Mouse (Mus musculus): Measurements from ENCODE around the gene Slc44a1.

The Slc44a1 gene

GRCm38 (mm10) chr4:53539929-53540328, 99.7 kb downstream of the Slc44a1 start:
- DNase-seq, result no peak

DNA sequence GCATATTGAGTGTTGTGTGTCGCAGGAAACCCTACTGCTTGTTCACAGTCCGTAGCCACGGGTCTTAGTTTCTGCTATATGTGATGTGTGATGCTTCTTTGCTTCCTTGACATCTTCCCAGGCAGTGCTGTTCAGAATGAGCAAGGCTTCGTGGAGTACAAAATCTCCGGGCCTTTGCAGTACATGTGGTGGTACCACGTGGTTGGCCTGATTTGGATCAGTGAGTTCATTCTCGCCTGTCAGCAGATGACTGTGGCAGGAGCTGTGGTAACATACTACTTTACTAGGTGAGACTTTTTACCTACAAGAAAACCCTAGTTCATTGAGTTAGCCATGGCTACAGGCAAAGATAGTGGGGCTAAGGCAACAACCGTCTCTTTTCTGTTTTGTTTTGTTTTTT, 103.2 kb downstream of the Slc44a1 start:
- no peak for DNase-seq

DNA sequence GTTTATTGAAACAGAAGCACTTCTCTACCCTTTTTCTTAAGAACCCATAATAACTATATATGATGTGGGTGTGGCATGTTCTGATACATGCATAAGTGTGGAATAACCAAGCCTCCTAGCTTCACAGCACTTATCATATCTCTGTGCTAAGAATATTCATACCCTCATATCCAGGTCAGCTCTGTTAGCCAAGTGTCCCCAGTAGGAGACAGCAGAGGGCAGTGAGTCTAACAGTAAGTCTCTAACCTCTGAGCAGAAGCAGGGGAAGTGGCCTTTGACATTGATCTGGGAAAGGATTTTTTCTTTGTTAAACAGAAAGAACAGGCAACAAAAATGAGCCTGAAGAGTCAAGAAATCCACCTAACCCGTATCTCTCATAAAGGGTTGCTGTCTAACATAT, 104.7 kb downstream of the Slc44a1 start:
- no peak for DNase-seq

DNA sequence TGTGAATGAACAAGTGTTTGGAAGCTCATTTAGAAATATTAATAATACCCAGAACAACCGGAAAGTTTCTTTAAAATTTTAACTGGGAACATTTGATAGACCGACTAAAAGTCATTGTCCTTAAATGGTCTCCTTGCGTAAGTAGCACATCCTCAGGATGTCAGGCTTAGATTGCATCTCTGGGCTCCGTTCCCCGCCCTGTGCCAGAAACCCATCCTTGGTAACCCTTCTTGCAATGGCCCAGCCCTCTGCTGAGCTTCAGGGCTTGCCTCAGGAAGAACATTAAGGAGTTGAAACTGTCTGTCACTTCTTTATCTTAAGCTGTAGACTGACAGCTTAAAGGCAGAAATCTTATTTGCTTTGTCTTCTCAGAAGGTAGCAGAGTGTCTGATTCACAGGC, 107.2 kb downstream of the Slc44a1 start:
- DNase-seq, result no peak

GRCm38 (mm10) chr4:53549375-53549774, 109.2 kb downstream of the Slc44a1 start:
- no peak for DNase-seq

- no peak for DNase-seq
Observed at GRCm38 (mm10) chr4:53564618-53565017, 124.4 kb downstream of the Slc44a1 start.

DNA sequence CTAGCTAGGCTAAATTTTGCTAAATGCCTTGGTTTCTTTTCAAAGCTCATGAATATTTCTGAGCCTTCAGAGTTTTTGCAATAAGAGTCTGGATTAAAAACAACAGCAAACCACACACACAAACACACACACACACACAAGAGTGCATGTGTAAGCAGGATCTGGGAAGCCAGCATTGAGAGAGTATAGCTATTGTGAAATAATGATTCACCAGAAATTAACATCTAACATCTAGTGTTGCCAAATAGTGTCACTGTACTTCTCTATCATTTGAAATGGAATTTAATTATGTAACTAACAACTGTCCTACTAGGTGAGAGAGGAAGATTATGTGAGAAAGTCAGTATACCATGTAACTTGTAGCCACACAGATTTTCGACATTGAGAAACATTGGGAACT, 126.9 kb downstream of the Slc44a1 start:
- no peak for DNase-seq

- DNase-seq, result no peak
Observed at GRCm38 (mm10) chr4:53575558-53575957, 135.3 kb downstream of the Slc44a1 start.

- DNase-seq, result no peak
Observed at GRCm38 (mm10) chr4:53587676-53588075, 147.5 kb downstream of the Slc44a1 start.

DNA sequence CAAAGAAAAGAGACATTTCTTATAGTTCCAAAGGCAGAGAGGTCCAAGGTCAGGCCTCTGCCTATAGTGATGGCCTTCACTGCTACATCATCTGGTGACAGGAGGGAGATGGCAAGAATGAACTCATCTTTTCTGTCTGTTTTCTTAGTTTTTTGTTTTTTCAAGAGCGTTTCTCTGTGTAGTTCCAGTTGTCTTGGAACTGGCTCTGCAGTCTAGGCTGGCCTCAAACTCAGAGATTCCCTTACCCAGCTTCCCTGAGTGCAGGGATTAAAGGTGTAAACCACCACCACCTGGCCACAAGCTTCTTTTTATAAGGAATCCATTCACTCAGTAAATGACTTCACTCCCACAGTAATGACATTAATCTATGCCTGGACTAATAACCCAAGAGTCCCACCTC, 148.7 kb downstream of the Slc44a1 start:
- DNase-seq, result no peak

DNA sequence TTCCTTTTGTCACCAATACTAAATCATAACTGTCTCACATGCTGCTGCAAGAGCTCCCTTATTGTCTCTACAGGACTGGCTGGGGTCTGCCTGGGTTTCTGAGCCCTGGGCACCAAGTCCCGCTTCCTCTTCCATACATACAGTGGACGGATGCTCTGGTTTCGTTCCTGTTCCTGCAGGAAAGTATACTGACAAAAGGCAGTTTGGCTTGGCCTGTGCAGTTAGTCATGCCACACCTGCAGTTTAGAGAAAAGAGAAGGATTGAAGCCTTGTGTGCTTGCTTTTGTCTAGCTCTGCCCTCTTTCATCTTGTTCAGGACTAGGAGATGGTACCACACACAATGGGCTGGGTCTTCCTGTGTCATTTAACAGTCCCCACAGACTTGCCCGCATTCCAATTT, 149.3 kb downstream of the Slc44a1 start:
- no peak for DNase-seq

DNA sequence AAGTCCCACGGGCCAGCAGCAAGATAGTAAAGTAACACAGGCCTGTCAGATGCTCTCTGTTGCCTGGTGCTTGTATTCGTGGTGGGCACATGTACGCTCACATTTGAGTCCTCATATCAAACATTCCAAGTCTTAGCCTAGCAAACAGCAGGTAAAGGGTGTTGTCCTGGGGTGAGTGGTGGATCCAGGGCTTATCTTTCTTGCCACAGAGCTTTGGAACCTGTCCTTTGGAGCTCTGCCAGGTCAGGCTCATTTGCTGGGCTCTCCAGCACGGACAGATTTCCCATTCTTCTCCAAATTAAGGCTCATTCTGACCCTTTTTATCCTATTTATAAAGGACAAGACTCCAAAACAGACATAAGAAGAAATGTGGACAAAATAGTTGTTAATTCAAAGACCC, 149.9 kb downstream of the Slc44a1 start:
- no peak for DNase-seq

- DNase-seq, result no peak
Observed at GRCm38 (mm10) chr4:53590691-53591447, 150.7 kb downstream of the Slc44a1 start.

GRCm38 (mm10) chr4:53591536-53591935, 151.3 kb downstream of the Slc44a1 start:
- DNase-seq, result no peak

DNA sequence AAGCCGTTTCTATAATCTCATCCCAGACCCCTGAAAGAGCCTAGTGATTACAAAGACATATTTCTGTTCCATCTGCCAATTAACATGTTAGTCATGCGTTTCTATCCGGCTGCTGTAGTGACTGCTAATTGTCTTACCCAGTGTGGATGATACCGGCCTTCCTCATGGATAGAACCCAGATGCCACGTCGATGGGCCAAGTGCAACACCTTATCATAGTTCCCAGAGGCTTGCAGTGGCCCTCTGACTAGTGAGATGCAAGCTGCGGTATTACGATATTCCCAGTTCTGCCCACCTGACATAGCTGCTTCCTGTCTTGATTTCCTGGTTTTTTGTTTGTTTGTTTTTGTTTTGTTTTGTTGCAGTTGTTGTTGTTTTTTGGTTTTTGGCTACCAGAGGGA, 151.7 kb downstream of the Slc44a1 start:
- no peak for DNase-seq

- peak; percentile 16 for DNase-seq
Observed at GRCm38 (mm10) chr4:53592386-53592785, 152.2 kb downstream of the Slc44a1 start.

- peak; percentile 79 for DNase-seq
Observed at GRCm38 (mm10) chr4:53594204-53594603, 154.0 kb downstream of the Slc44a1 start.

- DNase-seq, result no peak
Observed at GRCm38 (mm10) chr4:53595246-53596062, 155.2 kb downstream of the Slc44a1 start.

DNA sequence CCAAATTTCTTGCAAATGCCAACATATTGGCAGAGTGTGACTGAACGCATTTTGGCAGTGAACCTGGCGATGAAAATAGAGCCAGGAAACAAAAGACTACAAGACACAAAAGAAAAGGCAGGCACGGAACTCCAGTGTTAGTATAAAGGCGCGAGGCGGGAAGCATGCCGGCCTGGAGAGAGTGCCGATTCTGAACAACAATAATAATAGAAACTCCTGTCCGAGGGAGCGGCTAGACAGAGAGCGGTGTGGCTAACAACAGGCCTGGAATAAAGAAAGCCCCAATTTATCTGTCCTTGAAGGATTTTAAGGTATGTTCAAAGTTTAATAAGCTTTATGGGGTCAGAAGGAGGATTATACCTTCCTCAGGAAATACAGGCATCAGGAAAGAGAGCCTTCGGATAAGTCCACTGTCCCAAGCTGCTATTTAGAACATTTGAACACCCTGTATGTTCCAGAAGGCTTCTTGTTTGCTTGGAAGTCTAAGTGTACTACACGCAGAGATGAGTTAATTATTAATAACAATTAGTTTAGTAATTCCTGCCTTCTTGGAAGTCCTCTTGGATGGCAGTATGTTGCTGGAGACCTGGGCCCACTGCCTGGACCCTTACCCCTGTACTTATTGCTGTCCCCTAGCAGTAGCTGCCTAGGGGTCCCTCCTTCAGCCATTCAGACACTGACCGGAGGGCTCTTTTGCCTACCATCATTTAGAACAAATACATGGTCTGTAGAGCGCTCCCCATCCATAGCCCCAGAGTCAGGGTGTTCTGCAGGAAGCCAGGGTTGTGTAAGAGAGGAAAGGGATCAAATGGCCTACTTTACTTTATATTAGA, 156.1 kb downstream of the Slc44a1 start:
- no peak for DNase-seq

GRCm38 (mm10) chr4:53600462-53600861, 160.2 kb downstream of the Slc44a1 start:
- peak; percentile 65 for DNase-seq

DNA sequence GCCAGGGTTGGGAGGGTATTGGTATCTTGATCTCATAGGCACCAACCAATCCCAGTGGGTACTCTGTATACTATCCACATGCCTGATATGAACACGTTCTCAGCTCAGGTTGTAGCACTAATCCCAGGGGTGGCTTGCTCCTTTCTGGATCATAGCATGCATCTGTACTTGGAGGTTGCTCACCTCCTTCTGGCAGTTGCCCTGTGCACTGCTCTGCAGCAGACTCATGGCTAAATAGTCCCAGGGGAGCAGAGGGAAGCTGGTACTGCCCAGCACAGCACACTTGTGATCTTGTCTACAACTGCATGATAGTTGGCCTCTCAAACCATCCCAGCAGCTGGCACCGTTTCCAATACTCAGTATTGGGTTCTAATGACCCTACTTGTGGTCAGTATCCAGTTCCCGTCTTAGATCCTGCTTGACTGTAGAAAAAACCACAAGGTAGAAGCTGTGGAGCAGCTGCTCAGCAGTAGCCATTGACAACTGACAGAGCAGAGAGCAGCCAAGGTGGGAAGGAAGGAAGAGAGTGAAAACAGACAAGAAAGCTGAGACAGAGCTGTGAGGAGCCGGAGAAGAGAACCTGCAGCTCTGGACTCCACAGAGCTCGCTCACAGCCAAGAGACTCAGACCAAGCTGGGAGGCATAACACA, 174.5 kb downstream of the Slc44a1 start:
- no peak for DNase-seq

GRCm38 (mm10) chr4:53617968-53618367, 177.8 kb downstream of the Slc44a1 start:
- DNase-seq, result no peak

GRCm38 (mm10) chr4:53620104-53620503, 179.9 kb downstream of the Slc44a1 start:
- DNase-seq, result no peak
